Mouse (Mus musculus): ENCODE data around the gene Wee2.

Gene Wee2

GRCm38 (mm10) chr6:40438936-40439335 is at the start of gene Wee2:
TSS of gene Wee2 (plus strand) at chr6:40439088.
- CTCF ChIA-PET = interaction anchor here (2.9 kb wide), 1 partner anchor 15 kb away, joined by 8 read pairs; no protein-coding TSS in a partner anchor

GRCm38 (mm10) chr6:40390975-40391374 is 47.9 kb upstream of the Wee2 start:
- CTCF ChIA-PET = no interaction called here

GRCm38 (mm10) chr6:40393213-40393612 is 45.7 kb upstream of the Wee2 start:
- CTCF ChIA-PET = no interaction called here

GRCm38 (mm10) chr6:40402031-40402430 is 36.9 kb upstream of the Wee2 start:
- CTCF ChIA-PET = no interaction called here

- CTCF ChIA-PET = no interaction called here
Observed at GRCm38 (mm10) chr6:40403640-40404285, 35.1 kb upstream of the Wee2 start.

GRCm38 (mm10) chr6:40411085-40411484 is 27.8 kb upstream of the Wee2 start:
- CTCF ChIA-PET = no interaction called here

GRCm38 (mm10) chr6:40413046-40413445 is 25.8 kb upstream of the Wee2 start:
- CTCF ChIA-PET = no interaction called here

- CTCF ChIA-PET = no interaction called here
Observed at GRCm38 (mm10) chr6:40413565-40413964, 25.3 kb upstream of the Wee2 start.

GRCm38 (mm10) chr6:40415799-40416198 is 23.1 kb upstream of the Wee2 start:
- CTCF ChIA-PET = no interaction called here

- CTCF ChIA-PET = no interaction called here
Observed at GRCm38 (mm10) chr6:40418386-40418785, 20.5 kb upstream of the Wee2 start.

- CTCF ChIA-PET = no interaction called here
Observed at GRCm38 (mm10) chr6:40421099-40421498, 17.8 kb upstream of the Wee2 start.

- CTCF ChIA-PET = interaction anchor here (0.7 to 2.6 kb wide), 2 partner anchors 16 to 33 kb away, joined by 6 to 8 read pairs; partner anchors contain the start of gene Wee2
Observed at GRCm38 (mm10) chr6:40423013-40423412, 15.9 kb upstream of the Wee2 start.

GRCm38 (mm10) chr6:40423774-40424173 is 15.1 kb upstream of the Wee2 start:
- CTCF ChIA-PET = interaction anchor here (0.6 to 2.6 kb wide), 2 partner anchors 15 to 24 kb away, joined by 3 to 8 read pairs; partner anchors contain the start of gene Wee2

GRCm38 (mm10) chr6:40427441-40427840 is 11.4 kb upstream of the Wee2 start:
- CTCF ChIA-PET = interaction anchor here (0.5 kb wide), 1 partner anchor 36 kb away, joined by 3 read pairs; no protein-coding TSS in a partner anchor

GRCm38 (mm10) chr6:40428696-40429095 is 10.2 kb upstream of the Wee2 start:
- CTCF ChIA-PET = no interaction called here

- CTCF ChIA-PET = no interaction called here
Observed at GRCm38 (mm10) chr6:40429521-40429931, 9.4 kb upstream of the Wee2 start.

GRCm38 (mm10) chr6:40430251-40430650 is 8.6 kb upstream of the Wee2 start:
- CTCF ChIA-PET = no interaction called here

- CTCF ChIA-PET = no interaction called here
Observed at GRCm38 (mm10) chr6:40430878-40431277, 8.0 kb upstream of the Wee2 start.

GRCm38 (mm10) chr6:40431356-40431755 is 7.5 kb upstream of the Wee2 start:
- CTCF ChIA-PET = no interaction called here

GRCm38 (mm10) chr6:40431812-40432211 is 7.1 kb upstream of the Wee2 start:
- CTCF ChIA-PET = no interaction called here

- CTCF ChIA-PET = no interaction called here
Observed at GRCm38 (mm10) chr6:40432346-40433275, 6.3 kb upstream of the Wee2 start.

GRCm38 (mm10) chr6:40434697-40435096 is 4.2 kb upstream of the Wee2 start:
- CTCF ChIA-PET = no interaction called here
